Mouse (Mus musculus): ENCODE data around the gene Tmem268. TPM values are rescaled to one million over a fixed set of nuclear protein-coding genes. Genes with fewer than 3 reads are reported as not detected.

The Tmem268 gene
- polyA plus RNA-seq, 1 experiment from 2014 or later = 17.3 TPM

GRCm38 (mm10) chr4:63572621-63573020, 14.0 kb downstream of the Tmem268 start:
- no peak overlapping the region for H3K9ac ChIP-seq (replicated peaks)
- TF ChIP-seq CTCF (IDR thresholded peaks at IDR 0.05; ENCODE audit: low read depth) (no peak), EP300 (IDR thresholded peaks at IDR 0.05; ENCODE audit: low read depth) (no peak)
- DNase-seq (peak; percentile 24), ATAC-seq (no peak)
- H3K4me3 ChIP-seq (ENCODE audit: low read depth, low read length) = no peak overlapping the region
- no peak overlapping the region for H3K27ac ChIP-seq (ENCODE audit: low read depth)
- no peaks in the 10 kb centered on the region for H3K4me1 ChIP-seq (ENCODE audit: insufficient read depth)
- H3K36me3 ChIP-seq (replicated peaks; ENCODE audit: insufficient read depth, low read length) = peaks cover 36% of the 10 kb centered on the region
- no peaks in the 10 kb centered on the region for H3K27me3 ChIP-seq (ENCODE audit: insufficient read depth, low read length)
- H3K4me2 ChIP-seq (ENCODE audit: low read depth, low read length) = no peak overlapping the region
- H3K9me3 ChIP-seq (ENCODE audit: low read length) = no peaks in the 10 kb centered on the region
- 70% methylated on average over 5 of the region's 5 CpGs for WGBS (ENCODE audit: insufficient replicate concordance)

GRCm38 (mm10) chr4:63579649-63580048, 21.1 kb downstream of the Tmem268 start:
- 77% methylated on average over 14 of the region's 14 CpGs for WGBS (ENCODE audit: insufficient replicate concordance)
- no peak for TF ChIP-seq EP300 (IDR thresholded peaks at IDR 0.05; ENCODE audit: low read depth)
- TF ChIP-seq CTCF (IDR thresholded peaks at IDR 0.05; ENCODE audit: low read depth) = no peak
- H3K9me3 ChIP-seq (ENCODE audit: low read length) = no peaks in the 10 kb centered on the region
- no peak overlapping the region for H3K9ac ChIP-seq (replicated peaks)
- DNase-seq (no peak), ATAC-seq (no peak)
- no peak overlapping the region for H3K4me3 ChIP-seq (ENCODE audit: low read depth, low read length)
- H3K27ac ChIP-seq (ENCODE audit: low read depth) = no peak overlapping the region
- H3K27me3 ChIP-seq (ENCODE audit: insufficient read depth, low read length) = no peaks in the 10 kb centered on the region
- no peaks in the 10 kb centered on the region for H3K4me1 ChIP-seq (ENCODE audit: insufficient read depth)
- no peak overlapping the region for H3K4me2 ChIP-seq (ENCODE audit: low read depth, low read length)
- peaks cover 15% of the 10 kb centered on the region for H3K36me3 ChIP-seq (replicated peaks; ENCODE audit: insufficient read depth, low read length)

DNA sequence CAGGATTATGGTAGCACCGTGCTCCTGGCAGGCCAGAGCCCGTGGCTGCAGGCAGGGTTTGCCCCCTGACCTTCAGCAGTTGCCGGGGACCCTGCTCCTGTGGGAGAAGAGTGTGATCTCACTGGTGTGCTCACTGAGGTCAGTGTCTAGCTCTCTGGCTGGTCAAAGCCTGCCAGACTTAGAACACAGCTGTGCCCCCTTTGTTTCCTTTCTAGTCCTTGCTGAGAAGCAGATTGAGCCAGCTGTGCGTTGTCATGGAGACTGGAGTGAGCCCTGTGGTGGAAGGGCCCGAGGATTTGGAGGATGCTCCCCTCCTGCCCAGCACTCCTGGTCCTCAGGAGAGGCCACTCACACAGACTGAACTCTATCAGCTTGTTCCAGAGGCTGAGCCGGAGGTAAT, 21.5 kb downstream of the Tmem268 start:
- no peak for TF ChIP-seq EP300 (IDR thresholded peaks at IDR 0.05; ENCODE audit: low read depth)
- no peak for TF ChIP-seq CTCF (IDR thresholded peaks at IDR 0.05; ENCODE audit: low read depth)
- no peak overlapping the region for H3K27ac ChIP-seq (ENCODE audit: low read depth)

GRCm38 (mm10) chr4:63582580-63582979, 24.0 kb downstream of the Tmem268 start:
- H3K4me2 ChIP-seq (ENCODE audit: low read depth, low read length) = no peak overlapping the region
- TF ChIP-seq EP300 (IDR thresholded peaks at IDR 0.05; ENCODE audit: low read depth) (no peak), CTCF (IDR thresholded peaks at IDR 0.05; ENCODE audit: low read depth) (no peak)
- no peak for ATAC-seq
- H3K36me3 ChIP-seq (replicated peaks; ENCODE audit: insufficient read depth, low read length) = peaks cover 15% of the 10 kb centered on the region
- DNase-seq = no peak
- H3K4me3 ChIP-seq (ENCODE audit: low read depth, low read length) = no peak overlapping the region
- H3K9ac ChIP-seq (replicated peaks) = no peak overlapping the region
- no peaks in the 10 kb centered on the region for H3K9me3 ChIP-seq (ENCODE audit: low read length)
- H3K4me1 ChIP-seq (ENCODE audit: insufficient read depth) = no peaks in the 10 kb centered on the region
- H3K27ac ChIP-seq (ENCODE audit: low read depth) = no peak overlapping the region
- WGBS (ENCODE audit: insufficient replicate concordance) = 80% methylated on average over 5 of the region's 5 CpGs
- H3K27me3 ChIP-seq (ENCODE audit: insufficient read depth, low read length) = no peaks in the 10 kb centered on the region

More for the DNA sequence above, 21.5 kb downstream of the Tmem268 start:
- DNase-seq (no peak), ATAC-seq (no peak)
- 74% methylated on average over 6 of the region's 6 CpGs for WGBS (ENCODE audit: insufficient replicate concordance)
- Histone ChIP-seq H3K4me3 (ENCODE audit: low read depth, low read length) (no peak overlapping the region), H3K9ac (replicated peaks) (no peak overlapping the region), H3K9me3 (ENCODE audit: low read length) (no peaks in the 10 kb centered on the region), H3K4me1 (ENCODE audit: insufficient read depth) (no peaks in the 10 kb centered on the region), H3K4me2 (ENCODE audit: low read depth, low read length) (no peak overlapping the region), H3K27me3 (ENCODE audit: insufficient read depth, low read length) (no peaks in the 10 kb centered on the region), H3K36me3 (replicated peaks; ENCODE audit: insufficient read depth, low read length) (peaks cover 15% of the 10 kb centered on the region)

DNA sequence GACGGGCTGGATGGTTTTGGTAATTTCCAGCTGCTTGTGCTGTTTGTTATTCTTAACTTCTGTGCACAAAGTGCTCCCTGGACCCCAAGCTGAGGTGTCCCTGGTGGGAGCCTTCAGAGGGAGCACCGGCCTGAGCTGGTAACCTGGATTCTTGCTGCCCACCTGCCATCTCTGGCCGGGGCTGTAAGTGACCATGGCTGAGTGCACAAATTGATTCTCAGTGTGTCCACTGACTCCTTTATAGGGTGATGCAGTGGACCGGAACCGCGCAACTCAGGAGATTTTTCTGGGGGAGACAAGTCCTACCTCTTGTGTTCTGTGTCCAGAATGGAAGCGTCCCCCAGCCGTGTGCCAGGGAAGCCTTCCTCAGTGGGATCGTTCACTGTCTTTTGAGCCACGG, 26.6 kb downstream of the Tmem268 start:
- ATAC-seq (no peak), DNase-seq (no peak)
- Histone ChIP-seq H3K9me3 (ENCODE audit: low read length) (no peaks in the 10 kb centered on the region), H3K36me3 (replicated peaks; ENCODE audit: insufficient read depth, low read length) (peaks cover 9% of the 10 kb centered on the region), H3K4me1 (ENCODE audit: insufficient read depth) (no peaks in the 10 kb centered on the region), H3K9ac (replicated peaks) (no peak overlapping the region), H3K27me3 (ENCODE audit: insufficient read depth, low read length) (no peaks in the 10 kb centered on the region), H3K4me3 (ENCODE audit: low read depth, low read length) (no peak overlapping the region), H3K4me2 (ENCODE audit: low read depth, low read length) (no peak overlapping the region), H3K27ac (ENCODE audit: low read depth) (no peak overlapping the region)
- 86% methylated on average over 10 of the region's 10 CpGs for WGBS (ENCODE audit: insufficient replicate concordance)
- TF ChIP-seq CTCF (IDR thresholded peaks at IDR 0.05; ENCODE audit: low read depth) (no peak), EP300 (IDR thresholded peaks at IDR 0.05; ENCODE audit: low read depth) (no peak)

GRCm38 (mm10) chr4:63586240-63586639, 27.7 kb downstream of the Tmem268 start:
- 62% methylated on average over 2 of the region's 2 CpGs for WGBS (ENCODE audit: insufficient replicate concordance)

DNA sequence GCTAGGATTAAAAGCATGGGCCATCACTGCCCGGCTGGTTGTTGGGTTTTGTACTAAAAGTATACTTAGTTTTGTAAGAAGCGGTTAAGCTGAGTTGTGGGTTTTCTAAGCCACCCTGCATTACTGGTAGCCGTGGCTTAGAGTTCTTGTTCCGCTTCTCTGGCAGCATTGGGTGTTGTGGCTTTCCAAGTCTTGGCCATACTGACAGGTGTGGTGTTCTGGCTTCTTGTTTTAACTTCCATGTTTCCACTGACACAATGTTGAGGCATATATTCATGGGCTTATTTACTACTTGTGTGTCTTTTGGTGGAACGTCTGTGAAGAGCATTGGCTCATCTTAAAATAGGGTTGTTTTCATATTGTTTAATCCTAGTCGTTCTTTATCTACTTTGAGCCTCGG, 31.4 kb downstream of the Tmem268 start:
- H3K4me2 ChIP-seq (ENCODE audit: low read depth, low read length) = no peak overlapping the region
- ATAC-seq = no peak
- no peaks in the 10 kb centered on the region for H3K9me3 ChIP-seq (ENCODE audit: low read length)
- no peak for TF ChIP-seq EP300 (IDR thresholded peaks at IDR 0.05; ENCODE audit: low read depth)
- no peak for TF ChIP-seq CTCF (IDR thresholded peaks at IDR 0.05; ENCODE audit: low read depth)
- no peaks in the 10 kb centered on the region for H3K36me3 ChIP-seq (replicated peaks; ENCODE audit: insufficient read depth, low read length)
- 53% methylated on average over 7 of the region's 7 CpGs for WGBS (ENCODE audit: insufficient replicate concordance)
- H3K4me1 ChIP-seq (ENCODE audit: insufficient read depth) = peaks cover 6% of the 10 kb centered on the region; the same call in 1 of the 2 replicates
- H3K27ac ChIP-seq (ENCODE audit: low read depth) = no peak overlapping the region
- no peak overlapping the region for H3K4me3 ChIP-seq (ENCODE audit: low read depth, low read length)
- DNase-seq = no peak
- H3K9ac ChIP-seq (replicated peaks) = no peak overlapping the region
- no peaks in the 10 kb centered on the region for H3K27me3 ChIP-seq (ENCODE audit: insufficient read depth, low read length)

More at GRCm38 (mm10) chr4:63586240-63586639, 27.7 kb downstream of the Tmem268 start:
- Histone ChIP-seq H3K4me3 (ENCODE audit: low read depth, low read length) (no peak overlapping the region), H3K27ac (ENCODE audit: low read depth) (no peak overlapping the region), H3K9ac (replicated peaks) (no peak overlapping the region), H3K4me2 (ENCODE audit: low read depth, low read length) (no peak overlapping the region), H3K9me3 (ENCODE audit: low read length) (no peaks in the 10 kb centered on the region), H3K4me1 (ENCODE audit: insufficient read depth) (no peaks in the 10 kb centered on the region), H3K36me3 (replicated peaks; ENCODE audit: insufficient read depth, low read length) (peaks cover 7% of the 10 kb centered on the region), H3K27me3 (ENCODE audit: insufficient read depth, low read length) (no peaks in the 10 kb centered on the region)
- ATAC-seq = peak; percentile 13; the same call in 1 of the 2 replicates
- no peak for DNase-seq
- TF ChIP-seq EP300 (IDR thresholded peaks at IDR 0.05; ENCODE audit: low read depth) (no peak), CTCF (IDR thresholded peaks at IDR 0.05; ENCODE audit: low read depth) (no peak)
